Mouse (Mus musculus): ENCODE results near the gene Rnase11. TPM values are rescaled to one million over a fixed set of nuclear protein-coding genes. Genes with fewer than 3 reads are reported as not detected.
"Not testable (repeated sequence)": the region's sequence is repeated elsewhere in the genome, so short reads cannot be mapped to it uniquely, and the experiment has no call there.

The Rnase11 gene
- polyA plus RNA-seq (2015; fragmentation: Nextera tagmentation; extraction: Ambion mirVana) = not detected in 2 replicates

GRCm38 (mm10) chr14:51050063-51050462 is at the start of gene Rnase11:
TSS of gene Rnase11 (minus strand) at chr14:51050163.
- Histone ChIP-seq H3K4me1 (peaks cover 3% of the 10 kb centered on the region; the same call in 1 of the 2 replicates), H3K27ac (no peak within 1 kb of the TSS), H3K9me3 (no peaks in the 10 kb centered on the region), H3K27me3 (no peaks in the 10 kb centered on the region), H3K4me3 (no peak within 1 kb of the TSS), H3K9ac (no peak within 1 kb of the TSS), H3K4me2 (no peak within 1 kb of the TSS), H3K36me3 (no peaks in the 10 kb centered on the region)
- no peak for ATAC-seq (ENCODE audit: insufficient number of reproducible peaks, low FRiP score, low TSS enrichment, low read depth)
- 73% methylated on average over 2 of the region's 2 CpGs for WGBS

GRCm38 (mm10) chr14:51098921-51099320 is 49.0 kb upstream of the Rnase11 start:
- ATAC-seq (ENCODE audit: insufficient number of reproducible peaks, low FRiP score, low TSS enrichment, low read depth) = no peak
- Histone ChIP-seq H3K9ac (no peak overlapping the region), H3K27me3 (no peaks in the 10 kb centered on the region), H3K36me3 (no peaks in the 10 kb centered on the region), H3K9me3 (no peaks in the 10 kb centered on the region), H3K4me1 (no peaks in the 10 kb centered on the region), H3K27ac (no peak overlapping the region), H3K4me2 (no peak overlapping the region), H3K4me3 (no peak overlapping the region)
- WGBS = 93% methylated on average over 11 of the region's 11 CpGs

GRCm38 (mm10) chr14:51098300-51098699 is 48.3 kb upstream of the Rnase11 start:
- not testable (repeated sequence) for ATAC-seq (ENCODE audit: insufficient number of reproducible peaks, low FRiP score, low TSS enrichment, low read depth)

GRCm38 (mm10) chr14:51095736-51096524 is 46.0 kb upstream of the Rnase11 start:
- no peaks in the 10 kb centered on the region for H3K27me3 ChIP-seq
- H3K27ac ChIP-seq = no peak overlapping the region
- H3K9me3 ChIP-seq = no peaks in the 10 kb centered on the region
- H3K4me1 ChIP-seq = 0 out of 2 replicates have a peak, but pooled peaks cover 5% of the 10 kb centered on the region
- H3K4me3 ChIP-seq = no peak overlapping the region
- no peak for ATAC-seq (ENCODE audit: insufficient number of reproducible peaks, low FRiP score, low TSS enrichment, low read depth)
- 50% methylated on average over 9 of the region's 9 CpGs for WGBS
- no peaks in the 10 kb centered on the region for H3K36me3 ChIP-seq
- no peak overlapping the region for H3K9ac ChIP-seq
- H3K4me2 ChIP-seq = no peak overlapping the region

More at GRCm38 (mm10) chr14:51098300-51098699, 48.3 kb upstream of the Rnase11 start:
- not testable (repeated sequence) for H3K4me1 ChIP-seq, H3K27me3 ChIP-seq, H3K27ac ChIP-seq, H3K4me2 ChIP-seq, H3K4me3 ChIP-seq, H3K9ac ChIP-seq, H3K9me3 ChIP-seq, H3K36me3 ChIP-seq
- WGBS = 22% methylated on average over 1 of the region's 1 CpGs

- no peak overlapping the region for H3K9ac ChIP-seq
- WGBS = 62% methylated on average over 9 of the region's 9 CpGs
- ATAC-seq (ENCODE audit: insufficient number of reproducible peaks, low FRiP score, low TSS enrichment, low read depth) = no peak
- no peak overlapping the region for H3K27ac ChIP-seq
- no peak overlapping the region for H3K4me2 ChIP-seq
- H3K4me1 ChIP-seq = 0 out of 2 replicates have a peak, but pooled peaks cover 5% of the 10 kb centered on the region
- H3K4me3 ChIP-seq = no peak overlapping the region
- no peaks in the 10 kb centered on the region for H3K27me3 ChIP-seq
- no peaks in the 10 kb centered on the region for H3K9me3 ChIP-seq
- H3K36me3 ChIP-seq = no peaks in the 10 kb centered on the region
These were observed 45.0 kb upstream of the Rnase11 start for GRCm38 (mm10) chr14:51094921-51095320.

DNA sequence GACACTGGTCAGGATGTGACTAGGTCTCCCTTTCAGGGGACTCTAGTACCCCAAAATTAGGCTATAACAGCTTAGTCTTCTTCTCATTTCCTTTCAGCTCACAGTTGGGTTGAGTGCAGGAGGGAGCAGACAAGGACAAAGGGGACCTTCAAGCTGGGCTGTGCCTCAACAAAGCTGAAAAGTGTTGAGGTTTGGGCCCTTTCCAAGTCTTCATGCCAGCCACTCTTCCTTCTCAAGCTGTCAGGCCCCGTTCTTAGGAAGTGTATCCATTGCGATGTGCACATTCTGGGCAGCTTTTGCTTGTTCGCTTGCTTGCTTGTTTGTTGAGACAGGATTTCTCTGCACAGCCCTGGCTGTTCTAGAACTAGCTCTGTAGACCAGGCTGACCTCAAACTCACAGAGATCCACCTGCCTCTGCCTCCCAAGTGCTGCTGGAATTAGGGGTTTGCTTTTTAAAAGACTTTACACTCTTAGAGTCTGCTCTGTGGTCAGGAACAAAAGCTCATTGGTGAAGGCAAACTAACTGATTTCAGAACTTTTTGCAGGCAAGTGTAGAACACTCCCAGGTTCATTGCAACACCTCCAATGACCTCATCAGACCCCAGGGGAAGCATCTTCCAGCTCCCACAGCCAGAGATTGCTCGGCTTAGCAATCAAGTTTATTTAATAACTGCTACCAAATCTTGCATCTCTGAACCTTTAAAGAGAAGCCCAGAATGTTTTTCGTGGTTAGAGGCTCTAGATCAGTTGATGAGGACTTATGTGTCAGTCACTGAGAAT is 44.3 kb upstream of the Rnase11 start:
- no peak for ATAC-seq (ENCODE audit: insufficient number of reproducible peaks, low FRiP score, low TSS enrichment, low read depth)
- Histone ChIP-seq H3K27me3 (no peaks in the 10 kb centered on the region), H3K27ac (no peak overlapping the region), H3K36me3 (no peaks in the 10 kb centered on the region), H3K9ac (no peak overlapping the region), H3K4me2 (no peak overlapping the region), H3K9me3 (no peaks in the 10 kb centered on the region), H3K4me3 (no peak overlapping the region), H3K4me1 (0 out of 2 replicates have a peak, but pooled peaks cover 5% of the 10 kb centered on the region)
- 68% methylated on average over 5 of the region's 5 CpGs for WGBS

GRCm38 (mm10) chr14:51093496-51093895 is 43.5 kb upstream of the Rnase11 start:
- H3K4me3 ChIP-seq = no peak overlapping the region
- no peak overlapping the region for H3K27ac ChIP-seq
- H3K36me3 ChIP-seq = no peaks in the 10 kb centered on the region
- 0 out of 2 replicates have a peak, but pooled peaks cover 5% of the 10 kb centered on the region for H3K4me1 ChIP-seq
- no peaks in the 10 kb centered on the region for H3K9me3 ChIP-seq
- ATAC-seq (ENCODE audit: insufficient number of reproducible peaks, low FRiP score, low TSS enrichment, low read depth) = no peak
- 33% methylated on average over 3 of the region's 3 CpGs for WGBS
- H3K9ac ChIP-seq = no peak overlapping the region
- H3K27me3 ChIP-seq = no peaks in the 10 kb centered on the region
- H3K4me2 ChIP-seq = no peak overlapping the region

- Histone ChIP-seq H3K36me3 (no peaks in the 10 kb centered on the region), H3K9me3 (no peaks in the 10 kb centered on the region), H3K4me1 (0 out of 2 replicates have a peak, but pooled peaks cover 8% of the 10 kb centered on the region), H3K27ac (no peak overlapping the region), H3K4me3 (peak overlapping the region; percentile 78), H3K4me2 (peak overlapping the region; percentile 64), H3K27me3 (no peaks in the 10 kb centered on the region), H3K9ac (no peak overlapping the region)
- no peak for ATAC-seq (ENCODE audit: insufficient number of reproducible peaks, low FRiP score, low TSS enrichment, low read depth)
- WGBS = 43% methylated on average over 8 of the region's 8 CpGs
These were observed 42.2 kb upstream of the Rnase11 start for GRCm38 (mm10) chr14:51092073-51092620.

- Histone ChIP-seq H3K9ac (peak within 1 kb of the TSS; percentile 48), H3K27ac (peak within 1 kb of the TSS; percentile 90), H3K4me1 (0 out of 2 replicates have a peak, but pooled peaks cover 8% of the 10 kb centered on the region), H3K9me3 (no peaks in the 10 kb centered on the region), H3K4me2 (peak within 1 kb of the TSS; percentile 64), H3K27me3 (no peaks in the 10 kb centered on the region), H3K4me3 (peak within 1 kb of the TSS; percentile 78), H3K36me3 (no peaks in the 10 kb centered on the region)
- WGBS = 7% methylated on average over 33 of the region's 33 CpGs
- ATAC-seq (ENCODE audit: insufficient number of reproducible peaks, low FRiP score, low TSS enrichment, low read depth) = peak; percentile 68
These were observed 41.2 kb upstream of the Rnase11 start, which contains the start of the genes Rnase4 and Ang for GRCm38 (mm10) chr14:51090921-51091900. TSS of gene Rnase4 (plus strand) at chr14:51091077. TSS of gene Ang (plus strand) at chr14:51091150.

- ATAC-seq (ENCODE audit: insufficient number of reproducible peaks, low FRiP score, low TSS enrichment, low read depth) = peak; percentile 70
- H3K27me3 ChIP-seq = no peaks in the 10 kb centered on the region
- no peaks in the 10 kb centered on the region for H3K36me3 ChIP-seq
- H3K9ac ChIP-seq = peak overlapping the region; percentile 48
- WGBS = under 1% methylated on average over 27 of the region's 27 CpGs
- peak overlapping the region; percentile 78 for H3K4me3 ChIP-seq
- peak overlapping the region; percentile 64 for H3K4me2 ChIP-seq
- no peaks in the 10 kb centered on the region for H3K9me3 ChIP-seq
- 0 out of 2 replicates have a peak, but pooled peaks cover 8% of the 10 kb centered on the region for H3K4me1 ChIP-seq
- H3K27ac ChIP-seq = peak overlapping the region; percentile 90
These were observed 40.3 kb upstream of the Rnase11 start for GRCm38 (mm10) chr14:51090077-51090781.
